Mouse (Mus musculus): Measurements from ENCODE around the gene Ebf4.

Ebf4 gene

GRCm38 (mm10) chr2:130386212-130386611 is 91.2 kb downstream of the Ebf4 start:
- DNase-seq, result no peak

GRCm38 (mm10) chr2:130388796-130389195 is 93.8 kb downstream of the Ebf4 start:
- no peak for DNase-seq

- DNase-seq, result no peak
These were observed 96.1 kb downstream of the Ebf4 start for GRCm38 (mm10) chr2:130390993-130391625.

GRCm38 (mm10) chr2:130392836-130393235 is 97.9 kb downstream of the Ebf4 start:
- DNase-seq, result no peak

- no peak for DNase-seq
These were observed 100.7 kb downstream of the Ebf4 start for GRCm38 (mm10) chr2:130395696-130396095.

GRCm38 (mm10) chr2:130397186-130397985 is 102.4 kb downstream of the Ebf4 start, which contains the start of gene Cpxm1:
TSS of gene Cpxm1 (minus strand) at chr2:130397574.
- DNase-seq, result no peak

- DNase-seq, result peak; percentile 11
These were observed 103.1 kb downstream of the Ebf4 start for GRCm38 (mm10) chr2:130398091-130398490.

- no peak for DNase-seq
These were observed 105.1 kb downstream of the Ebf4 start for GRCm38 (mm10) chr2:130400046-130400445.

- DNase-seq, result no peak
These were observed 106.9 kb downstream of the Ebf4 start for GRCm38 (mm10) chr2:130401891-130402290.

- no peak for DNase-seq
These were observed 110.0 kb downstream of the Ebf4 start, which contains the start of the genes Gm28372 and 1700020A23Rik for GRCm38 (mm10) chr2:130404939-130405338. TSS of gene Gm28372 (plus strand) at chr2:130405239. TSS of gene 1700020A23Rik (plus strand) at chr2:130405259.

GRCm38 (mm10) chr2:130406178-130406577 is 111.2 kb downstream of the Ebf4 start, which contains the start of gene Tmem239:
TSS of gene Tmem239 (plus strand) at chr2:130406478.
- no peak for DNase-seq

GRCm38 (mm10) chr2:130408194-130408593 is 113.2 kb downstream of the Ebf4 start:
- no peak for DNase-seq

- peak; percentile 84 for DNase-seq
These were observed 116.9 kb downstream of the Ebf4 start for GRCm38 (mm10) chr2:130411558-130412495.

GRCm38 (mm10) chr2:130412775-130413174 is 117.8 kb downstream of the Ebf4 start:
- no peak for DNase-seq

GRCm38 (mm10) chr2:130414094-130414856 is 119.3 kb downstream of the Ebf4 start:
- no peak for DNase-seq
